Mouse (Mus musculus) embryonic facial prominence, embryonic 11.5 days (tissue): Measurements from ENCODE around the gene Fbxo41. TPM values are rescaled to one million over a fixed set of nuclear protein-coding genes. Genes with fewer than 3 reads are reported as not detected.
"Not testable (repeated sequence)": the region's sequence is repeated elsewhere in the genome, so short reads cannot be mapped to it uniquely, and the experiment has no call there.

Source experiments
- ATAC-seq: fragments of 200-750 bp; cut with Nextera tagmentation; replicated peaks from 2 replicates; pipeline ENCODE4 v1.8.0; 2017; ENCODE audit warnings: low read depth; ENCODE audit not compliant: insufficient number of reproducible peaks, low FRiP score, low TSS enrichment
- DNase-seq: peaks from one replicate; pipeline ENCODE4 v3.0.0-alpha.2; 2015; ENCODE audit warnings: low spot score
- H3K27ac ChIP-seq: fragments of 300-500 bp; sonication (generic); replicated peaks from 2 replicates; pipeline ENCODE4 v1.5.1; 2014; ENCODE audit warnings: mild to moderate bottlenecking, low read depth, low read length, control low read depth
- H3K27me3 ChIP-seq: fragments of 300-500 bp; sonication (generic); 2 replicates; pipeline ENCODE4 v1.6.1; 2014; ENCODE audit warnings: mild to moderate bottlenecking, low read length, moderate library complexity, mixed read lengths; ENCODE audit not compliant: control insufficient read depth, insufficient read depth
- H3K36me3 ChIP-seq: fragments of 300-500 bp; sonication (generic); replicated peaks from 2 replicates; pipeline ENCODE4 v1.6.1; 2014; ENCODE audit warnings: low read depth, mild to moderate bottlenecking, low read length, moderate library complexity, mixed read lengths; ENCODE audit not compliant: control insufficient read depth, insufficient read depth
- H3K4me1 ChIP-seq: fragments of 300-500 bp; sonication (generic); 2 replicates; pipeline ENCODE4 v1.6.1; 2014; ENCODE audit warnings: low read length, mixed read lengths; ENCODE audit not compliant: control insufficient read depth, insufficient read depth
- H3K4me2 ChIP-seq: fragments of 300-500 bp; sonication (generic); 2 replicates; pipeline ENCODE4 v1.6.1; 2014; ENCODE audit warnings: low read depth, mild to moderate bottlenecking, control low read depth, low read length, moderate library complexity
- H3K4me3 ChIP-seq: fragments of 300-500 bp; sonication (generic); 2 replicates; pipeline ENCODE4 v1.5.1; 2014; ENCODE audit warnings: low read depth, low read length, control low read depth
- H3K9ac ChIP-seq: fragments of 300-500 bp; sonication (generic); replicated peaks from 2 replicates; pipeline ENCODE4 v1.6.1; 2014; ENCODE audit warnings: mild to moderate bottlenecking, control low read depth, low read length
- H3K9me3 ChIP-seq: fragments of 300-500 bp; sonication (generic); replicated peaks from 2 replicates; pipeline ENCODE4 v1.6.1; 2016; ENCODE audit warnings: mild to moderate bottlenecking, low read length, inconsistent platforms, mixed read lengths; ENCODE audit not compliant: control insufficient read depth
- WGBS: fragments of 180-500 bp; shearing (Covaris S2); extraction: QIAGEN DNeasy Blood & Tissue Kit; methylation state at CpG from one replicate; pipeline ENCODE4 v1.1.7; 2014; 5-methylcytosine and 5-hydroxymethylcytosine counted together
- polyA plus RNA-seq: library from polyadenylated mRNA; unstranded; fragments of >200 nt; fragmentation: Nextera tagmentation; extraction: Ambion mirVana; gene quantifications from 2 replicates; pipeline ENCODE4 v1.2.1, GENCODE M21; 2014

Gene Fbxo41
- polyA plus RNA-seq, 1 experiment from 2014 or later = 0.35 TPM

DNA sequence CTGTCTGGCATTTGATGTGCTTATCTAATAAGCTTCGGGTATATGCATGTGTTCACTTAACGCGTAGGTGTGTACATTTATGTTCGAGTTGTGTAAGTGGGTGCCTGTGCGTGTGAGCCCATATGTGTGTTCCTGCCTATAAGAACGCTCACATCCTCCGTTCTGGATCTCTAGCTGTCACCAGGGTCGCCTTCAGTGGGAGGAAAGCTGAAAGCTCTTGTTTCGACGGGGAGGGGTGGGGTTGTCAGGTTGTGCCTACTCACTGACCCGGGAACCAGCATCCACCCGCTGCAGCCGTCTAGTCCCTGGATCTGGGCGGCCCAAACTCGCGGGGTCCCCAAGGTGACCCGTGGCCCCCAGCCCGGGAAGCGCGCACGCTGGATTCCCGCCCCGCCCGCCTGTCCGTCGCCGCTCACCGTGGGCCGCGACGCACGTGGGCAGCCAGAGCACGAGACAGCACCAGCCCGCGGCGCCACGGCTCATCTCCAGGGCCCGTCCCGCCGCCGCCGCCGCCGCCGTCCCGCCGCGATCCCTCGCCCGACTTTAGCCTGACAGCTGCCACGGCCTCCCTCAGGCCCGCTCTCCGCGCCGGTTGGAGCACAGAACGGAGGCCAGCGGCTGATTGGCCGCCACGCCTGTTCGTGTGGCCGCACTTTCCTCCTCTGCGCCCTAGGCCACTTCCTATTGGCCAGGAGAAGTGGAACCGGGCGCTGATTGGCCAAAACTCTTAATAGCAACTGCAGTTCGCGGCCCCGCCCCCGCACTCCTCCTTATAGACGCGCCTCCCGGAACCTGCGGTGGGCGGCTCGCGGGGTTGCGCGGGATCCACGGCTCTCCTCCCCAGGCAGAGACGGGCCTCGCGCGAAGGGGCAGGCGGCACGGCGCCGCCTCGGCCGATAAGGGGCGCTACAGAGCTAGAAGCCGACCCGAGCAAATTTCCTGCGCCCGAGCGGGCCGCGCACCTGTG lies 51.8 kb downstream of the Fbxo41 start, which contains the start of gene Cct7:
TSS of gene Cct7 (plus strand) at position 818 of the 967 bp plus-strand sequence.
- peak within 1 kb of the TSS; percentile 87 for H3K4me2 ChIP-seq
- peak within 1 kb of the TSS; percentile 85 for H3K4me3 ChIP-seq
- H3K4me1 ChIP-seq = peaks cover 5% of the 10 kb centered on the region; the same call in 1 of the 2 replicates
- no peaks in the 10 kb centered on the region for H3K9me3 ChIP-seq
- peak within 1 kb of the TSS; percentile 95 for H3K9ac ChIP-seq
- H3K36me3 ChIP-seq = no peaks in the 10 kb centered on the region; the same call in 1 of the 2 replicates
- ATAC-seq (peak; percentile 93), DNase-seq (peak; percentile 100)
- H3K27ac ChIP-seq = peak within 1 kb of the TSS; percentile 87
- whole genome bisulfite sequencing = 2% methylated on average over 91 of the region's 96 CpGs
- no peaks in the 10 kb centered on the region for H3K27me3 ChIP-seq

DNA sequence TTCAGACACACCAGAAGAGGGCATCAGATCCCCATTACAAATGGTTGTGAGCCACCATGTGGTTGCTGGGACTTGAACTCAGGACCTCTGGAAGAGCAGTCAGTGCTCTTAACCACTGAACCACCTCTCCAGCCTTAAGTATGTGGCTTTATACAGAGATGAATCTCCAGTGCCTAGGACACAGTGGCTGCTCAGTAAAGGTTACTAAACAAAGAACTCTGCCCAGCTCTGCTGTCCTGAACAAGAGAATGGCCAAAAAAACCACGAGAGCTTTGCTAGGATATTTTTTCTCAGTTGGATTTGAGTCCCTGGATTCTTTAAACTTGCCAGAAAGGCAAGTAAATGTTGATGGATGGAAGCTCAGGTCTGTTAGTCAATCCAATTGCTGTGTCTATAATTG lies 52.7 kb downstream of the Fbxo41 start:
- not testable (repeated sequence) for H3K4me3 ChIP-seq
- 52% methylated on average over 1 of the region's 1 CpGs for WGBS
- peak overlapping the region; percentile 87; the same call in 1 of the 2 replicates for H3K4me2 ChIP-seq

DNA sequence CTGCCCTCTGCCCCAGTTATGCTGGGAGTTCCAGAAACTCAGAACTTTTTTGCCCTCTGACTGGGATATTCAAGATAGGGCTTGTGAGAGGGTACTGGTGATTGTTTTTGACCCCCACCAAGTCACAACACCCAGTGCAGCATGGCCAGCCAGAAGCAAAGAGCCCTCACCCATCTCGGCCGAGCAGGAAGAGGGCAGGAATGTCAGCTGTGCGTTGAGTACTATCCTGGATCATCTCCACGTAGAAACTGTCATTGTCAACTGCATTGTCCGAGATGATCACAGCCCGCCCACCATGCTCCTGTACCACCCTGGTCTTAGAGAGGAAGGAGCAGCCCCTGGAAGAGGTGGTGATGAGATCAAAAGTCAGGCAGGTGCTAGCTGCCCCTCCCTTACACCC lies 55.4 kb downstream of the Fbxo41 start:
- 85% methylated on average over 6 of the region's 6 CpGs for WGBS
- Histone ChIP-seq H3K36me3 (no peaks in the 10 kb centered on the region; the same call in none of the 2 replicates), H3K9me3 (no peaks in the 10 kb centered on the region), H3K27me3 (no peaks in the 10 kb centered on the region), H3K9ac (no peak overlapping the region), H3K4me2 (no peak overlapping the region), H3K4me1 (no peaks in the 10 kb centered on the region), H3K4me3 (no peak overlapping the region), H3K27ac (no peak overlapping the region)
- DNase-seq (no peak), ATAC-seq (no peak)

More for the DNA sequence above, 52.7 kb downstream of the Fbxo41 start:
- H3K4me1 ChIP-seq, H3K27ac ChIP-seq, H3K27me3 ChIP-seq, ATAC-seq, H3K36me3 ChIP-seq, H3K9me3 ChIP-seq, DNase-seq: not testable (repeated sequence)
- H3K9ac ChIP-seq = peak overlapping the region; percentile 18; the same call in 1 of the 2 replicates

DNA sequence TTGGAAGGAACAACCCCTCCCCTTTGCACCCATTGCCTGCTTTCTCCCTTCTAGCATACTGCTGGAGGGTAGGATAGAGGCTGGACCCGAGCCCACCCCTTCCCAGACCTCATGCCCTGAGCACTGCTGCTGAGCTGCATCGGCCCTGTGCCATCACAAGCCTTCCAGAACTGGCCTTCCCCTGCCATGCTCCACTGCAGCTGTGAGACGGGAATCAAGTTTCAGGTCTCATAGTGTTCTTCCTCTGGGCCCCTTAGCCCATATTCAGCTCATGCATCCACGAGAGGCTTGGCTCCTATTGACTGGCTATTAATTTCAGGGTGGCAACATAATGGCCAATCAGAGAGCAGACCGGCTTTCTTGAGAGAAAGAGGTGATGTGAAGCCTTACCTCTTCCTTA lies 57.5 kb downstream of the Fbxo41 start:
- WGBS = 85% methylated on average over 5 of the region's 5 CpGs
- Histone ChIP-seq H3K4me3 (no peak overlapping the region), H3K27me3 (no peaks in the 10 kb centered on the region), H3K9me3 (no peaks in the 10 kb centered on the region), H3K27ac (no peak overlapping the region), H3K9ac (no peak overlapping the region), H3K36me3 (peaks cover 2% of the 10 kb centered on the region), H3K4me2 (no peak overlapping the region), H3K4me1 (no peaks in the 10 kb centered on the region)
- DNase-seq (no peak), ATAC-seq (peak; percentile 41; the same call in 1 of the 2 replicates)

DNA sequence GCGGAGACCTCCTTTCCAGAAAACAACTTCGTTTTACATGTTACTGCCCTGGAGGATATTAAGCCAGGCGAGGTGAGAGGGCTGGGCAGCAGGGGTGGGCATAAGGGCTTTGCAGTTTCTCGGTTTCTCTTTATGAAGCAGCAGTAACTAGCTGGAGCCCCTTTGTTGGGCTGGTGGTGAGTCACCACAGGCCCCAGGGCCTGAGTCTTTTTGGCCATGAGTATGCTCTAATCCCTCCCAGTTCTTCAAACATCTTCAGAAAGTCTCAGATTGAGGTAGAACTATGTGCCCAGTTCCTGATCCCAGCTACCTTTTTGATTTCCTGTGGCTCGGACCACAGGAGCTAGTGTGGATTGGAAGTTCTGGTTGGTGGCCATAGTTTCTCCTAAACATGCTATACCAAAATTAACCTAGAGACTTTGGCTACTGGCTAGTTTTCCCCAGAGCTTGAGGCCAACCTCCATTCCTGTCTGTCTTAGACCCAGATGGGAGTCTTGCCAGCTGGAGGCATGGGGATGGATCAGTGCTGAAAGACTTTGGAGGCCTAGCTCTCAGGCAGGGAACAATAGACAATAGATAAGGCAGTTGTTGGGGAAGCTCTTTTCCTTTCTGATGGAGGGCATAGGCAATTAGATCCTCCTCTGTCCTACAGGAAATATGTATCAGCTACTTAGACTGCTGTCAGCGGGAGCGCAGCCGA lies 58.4 kb downstream of the Fbxo41 start:
- WGBS = 89% methylated on average over 8 of the region's 8 CpGs
- ATAC-seq = no peak
- no peak overlapping the region for H3K4me2 ChIP-seq
- H3K36me3 ChIP-seq = peaks cover 2% of the 10 kb centered on the region
- no peak overlapping the region for H3K4me3 ChIP-seq
- no peaks in the 10 kb centered on the region for H3K9me3 ChIP-seq
- H3K9ac ChIP-seq = no peak overlapping the region
- no peak for DNase-seq
- no peaks in the 10 kb centered on the region for H3K4me1 ChIP-seq
- H3K27ac ChIP-seq = no peak overlapping the region
- no peaks in the 10 kb centered on the region for H3K27me3 ChIP-seq

DNA sequence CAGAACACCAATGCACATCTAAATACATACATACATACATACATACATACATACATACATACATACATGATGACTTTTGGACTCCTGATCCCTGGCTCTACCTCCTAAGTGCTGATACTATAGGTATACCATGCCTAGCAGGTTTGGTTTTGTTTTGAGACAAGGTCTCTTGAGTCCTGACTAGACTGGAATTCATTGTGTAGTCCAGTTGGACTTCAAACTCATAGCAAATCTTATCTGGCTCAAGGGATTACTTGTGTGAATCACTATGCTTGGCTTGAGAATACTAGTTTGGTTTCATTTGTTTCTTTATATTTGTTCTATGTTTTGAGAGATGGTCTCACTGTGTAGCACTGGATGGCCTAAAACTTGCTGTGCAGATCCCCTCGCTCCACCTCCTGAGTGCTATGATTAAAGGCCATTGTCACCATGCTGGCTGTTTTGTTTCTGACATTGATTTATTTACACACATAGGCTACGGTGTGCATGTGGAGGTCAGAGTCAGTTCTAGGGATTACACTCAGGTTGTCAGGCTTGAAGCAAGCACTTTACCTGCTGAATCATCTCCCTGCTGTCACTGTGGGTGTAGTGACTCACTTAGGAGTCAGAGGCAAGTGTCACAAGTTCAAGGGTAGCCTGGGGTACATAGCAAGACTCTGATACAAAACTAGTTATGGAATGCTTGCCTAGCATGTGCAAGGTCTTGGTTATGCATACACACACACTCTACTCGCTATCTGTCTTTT lies 59.1 kb downstream of the Fbxo41 start:
- 92% methylated on average over 3 of the region's 3 CpGs for WGBS
- DNase-seq (no peak), ATAC-seq (no peak)
- Histone ChIP-seq H3K27me3 (no peaks in the 10 kb centered on the region), H3K9me3 (no peaks in the 10 kb centered on the region), H3K4me3 (no peak overlapping the region), H3K36me3 (peaks cover 2% of the 10 kb centered on the region), H3K27ac (no peak overlapping the region), H3K4me1 (no peaks in the 10 kb centered on the region), H3K9ac (no peak overlapping the region), H3K4me2 (no peak overlapping the region)

DNA sequence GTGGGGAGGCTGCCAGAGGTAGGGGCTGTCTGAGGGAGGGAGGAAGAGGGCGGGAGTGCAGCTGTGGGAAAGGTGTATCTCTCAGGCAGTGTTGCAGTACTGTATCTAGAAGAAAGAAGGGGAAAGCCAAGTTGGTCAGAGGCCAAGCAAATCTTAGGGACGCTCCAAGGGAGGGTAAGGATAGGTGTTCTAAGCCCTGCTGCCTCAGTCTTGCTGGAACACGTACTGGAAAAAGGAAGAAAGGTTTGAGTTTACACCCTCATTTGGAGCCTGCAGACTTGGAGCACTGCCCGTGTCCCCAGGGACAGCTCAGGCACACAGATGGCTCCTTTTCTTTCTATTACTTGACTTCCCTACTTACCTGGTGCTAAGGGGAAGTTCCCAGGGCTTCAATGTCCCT lies 61.7 kb downstream of the Fbxo41 start:
- H3K4me1 ChIP-seq = no peaks in the 10 kb centered on the region
- H3K9me3 ChIP-seq = no peaks in the 10 kb centered on the region
- no peak overlapping the region for H3K27ac ChIP-seq
- H3K4me2 ChIP-seq = no peak overlapping the region
- DNase-seq = no peak
- peaks cover 2% of the 10 kb centered on the region for H3K36me3 ChIP-seq
- no peaks in the 10 kb centered on the region for H3K27me3 ChIP-seq
- no peak overlapping the region for H3K4me3 ChIP-seq
- no peak overlapping the region for H3K9ac ChIP-seq
- no peak for ATAC-seq
- 80% methylated on average over 4 of the region's 4 CpGs for WGBS
